Mouse (Mus musculus): ENCODE results near the gene Poll.

DNA sequence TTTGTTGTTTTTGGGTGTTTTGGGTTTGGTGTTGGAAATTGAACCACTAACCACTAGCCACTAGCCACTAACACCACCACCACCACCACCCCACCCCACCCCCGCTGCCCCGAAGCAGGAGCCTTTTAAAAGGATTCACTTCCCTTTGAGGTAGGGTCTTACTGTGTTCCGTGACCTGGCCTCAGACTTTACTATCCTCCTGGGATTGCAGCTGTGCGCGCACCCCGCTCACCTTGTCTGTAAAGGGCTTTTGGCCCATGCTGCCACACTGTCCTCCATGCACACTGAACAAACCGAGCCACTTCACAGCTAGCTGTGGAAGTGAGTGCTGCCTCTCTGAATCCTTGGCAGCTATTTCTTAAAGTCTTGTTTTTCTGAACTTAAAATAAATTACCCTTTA lies 54.9 kb downstream of the Poll start:
- TF ChIP-seq CTCF (IDR thresholded peaks at IDR 0.05; ENCODE audit: control insufficient read depth, insufficient read depth, low read length): no peak
- no peak for TF ChIP-seq POLR2A (IDR thresholded peaks at IDR 0.05; ENCODE audit: borderline replicate concordance, control insufficient read depth, low read depth, low read length)
